Mouse (Mus musculus): ENCODE measurements around the gene Ggt5. TPM values are rescaled to one million over a fixed set of nuclear protein-coding genes. Genes with fewer than 3 reads are reported as not detected.
A peak's percentile ranks its signal among the peaks of the same experiment; 100 is the strongest.

Gene Ggt5
- total RNA-seq (2021) = 1 to 10 TPM; 2.6 to 3.3 TPM

- intact Hi-C loops (cut with DNase I) = loop anchor here (5.0 kb wide), 4 partner anchors 48 to 363 kb away; partner anchors contain the start of gene Gm5134
- peak; percentile 31 to 77 for DNase-seq (ENCODE audit: extremely low spot score in 1 of 2, low spot score in 2 of 2)
These were observed at the start of gene Ggt5 for GRCm38 (mm10) chr10:75589129-75589528. Gene Ggt5, plus strand, starts transcription at chr10:75589340.

- no peak for DNase-seq (ENCODE audit: extremely low spot score in 1 of 2, low spot score in 2 of 2)
- intact Hi-C loops (cut with DNase I) = no loop called here
These were observed 41.2 kb upstream of the Ggt5 start for GRCm38 (mm10) chr10:75547901-75548300.

GRCm38 (mm10) chr10:75548486-75548885 is 40.7 kb upstream of the Ggt5 start:
- DNase-seq (ENCODE audit: extremely low spot score in 1 of 2, low spot score in 2 of 2) = no peak
- intact Hi-C loops (cut with DNase I) = no loop called here

GRCm38 (mm10) chr10:75549886-75550285 is 39.3 kb upstream of the Ggt5 start:
- DNase-seq (ENCODE audit: extremely low spot score in 1 of 2, low spot score in 2 of 2) = no peak
- intact Hi-C loops (cut with DNase I) = no loop called here

- intact Hi-C loops (cut with DNase I) = no loop called here
These were observed 38.0 kb upstream of the Ggt5 start for GRCm38 (mm10) chr10:75551175-75551574.

GRCm38 (mm10) chr10:75552106-75552505 is 37.0 kb upstream of the Ggt5 start:
- no peak for DNase-seq (ENCODE audit: extremely low spot score in 1 of 2, low spot score in 2 of 2)
- intact Hi-C loops (cut with DNase I) = no loop called here

More at GRCm38 (mm10) chr10:75551175-75551574, 38.0 kb upstream of the Ggt5 start:
- DNase-seq (ENCODE audit: extremely low spot score in 1 of 2, low spot score in 2 of 2) = no peak

GRCm38 (mm10) chr10:75552701-75553450 is 36.3 kb upstream of the Ggt5 start:
- intact Hi-C loops (cut with DNase I) = no loop called here
- no peak for DNase-seq (ENCODE audit: extremely low spot score in 1 of 2, low spot score in 2 of 2)

GRCm38 (mm10) chr10:75554090-75554489 is 35.0 kb upstream of the Ggt5 start:
- no peak for DNase-seq (ENCODE audit: extremely low spot score in 1 of 2, low spot score in 2 of 2)
- intact Hi-C loops (cut with DNase I) = no loop called here

- no peak for DNase-seq (ENCODE audit: extremely low spot score in 1 of 2, low spot score in 2 of 2)
- intact Hi-C loops (cut with DNase I) = no loop called here
These were observed 33.6 kb upstream of the Ggt5 start for GRCm38 (mm10) chr10:75555557-75555956.

GRCm38 (mm10) chr10:75556026-75556425 is 33.1 kb upstream of the Ggt5 start:
- intact Hi-C loops (cut with DNase I) = no loop called here
- DNase-seq (ENCODE audit: extremely low spot score in 1 of 2, low spot score in 2 of 2) = peak; percentile 80 to 85

GRCm38 (mm10) chr10:75558515-75558914 is 30.6 kb upstream of the Ggt5 start:
- DNase-seq (ENCODE audit: extremely low spot score in 1 of 2, low spot score in 2 of 2) = peak; percentile 50 to 55
- intact Hi-C loops (cut with DNase I) = no loop called here

GRCm38 (mm10) chr10:75559041-75559675 is 30.0 kb upstream of the Ggt5 start:
- DNase-seq (ENCODE audit: extremely low spot score in 1 of 2, low spot score in 2 of 2) = no peak
- intact Hi-C loops (cut with DNase I) = no loop called here

GRCm38 (mm10) chr10:75559676-75560548 is 29.2 kb upstream of the Ggt5 start, which contains the start of gene Lrrc75b:
Gene Lrrc75b, minus strand, starts transcription at chr10:75560330.
- intact Hi-C loops (cut with DNase I) = no loop called here
- DNase-seq (ENCODE audit: extremely low spot score in 1 of 2, low spot score in 2 of 2) = peak in 1 of 2 experiments; percentile 69

GRCm38 (mm10) chr10:75560549-75560899 is 28.6 kb upstream of the Ggt5 start:
- no peak for DNase-seq (ENCODE audit: extremely low spot score in 1 of 2, low spot score in 2 of 2)
- intact Hi-C loops (cut with DNase I) = no loop called here

GRCm38 (mm10) chr10:75561071-75561654 is 28.0 kb upstream of the Ggt5 start, which contains the start of gene Ggt1:
Gene Ggt1, plus strand, starts transcription at chr10:75561604.
- no peak for DNase-seq (ENCODE audit: extremely low spot score in 1 of 2, low spot score in 2 of 2)
- intact Hi-C loops (cut with DNase I) = no loop called here

GRCm38 (mm10) chr10:75562596-75562995 is 26.5 kb upstream of the Ggt5 start:
- no peak for DNase-seq (ENCODE audit: extremely low spot score in 1 of 2, low spot score in 2 of 2)
- intact Hi-C loops (cut with DNase I) = no loop called here

GRCm38 (mm10) chr10:75564687-75565265 is 24.4 kb upstream of the Ggt5 start:
- intact Hi-C loops (cut with DNase I) = no loop called here
- DNase-seq (ENCODE audit: extremely low spot score in 1 of 2, low spot score in 2 of 2) = no peak

- DNase-seq (ENCODE audit: extremely low spot score in 1 of 2, low spot score in 2 of 2) = no peak
- intact Hi-C loops (cut with DNase I) = no loop called here
These were observed 23.7 kb upstream of the Ggt5 start for GRCm38 (mm10) chr10:75565436-75565835.

- no peak for DNase-seq (ENCODE audit: extremely low spot score in 1 of 2, low spot score in 2 of 2)
- intact Hi-C loops (cut with DNase I) = no loop called here
These were observed 23.2 kb upstream of the Ggt5 start for GRCm38 (mm10) chr10:75565906-75566305.

All from left cerebral cortex, postnatal 10 days (tissue).